Mouse (Mus musculus) embryonic facial prominence, embryonic 15.5 days (tissue): ENCODE data around the gene Rnaseh2b. TPM values are rescaled to one million over a fixed set of nuclear protein-coding genes. Genes with fewer than 3 reads are reported as not detected.

ENCODE experiments used
- ATAC-seq: fragments of 200-750 bp; cut with Nextera tagmentation; 2 replicates; pipeline ENCODE4 v1.8.0; 2017; ENCODE audit warnings: low read depth, moderate TSS enrichment; ENCODE audit not compliant: insufficient number of reproducible peaks, low FRiP score, low TSS enrichment
- H3K27ac ChIP-seq: fragments of 300-500 bp; sonication (generic); replicated peaks from 2 replicates; pipeline ENCODE4 v1.5.1; 2015; ENCODE audit warnings: mild to moderate bottlenecking, inconsistent platforms
- H3K27me3 ChIP-seq: fragments of 300-500 bp; sonication (generic); 2 replicates; pipeline ENCODE4 v1.6.1; 2015; ENCODE audit warnings: inconsistent platforms
- H3K36me3 ChIP-seq: fragments of 300-500 bp; sonication (generic); 2 replicates; pipeline ENCODE4 v1.6.1; 2015; ENCODE audit warnings: mild to moderate bottlenecking, inconsistent platforms
- H3K4me1 ChIP-seq: fragments of 300-500 bp; sonication (generic); 2 replicates; pipeline ENCODE4 v1.6.1; 2015; ENCODE audit warnings: inconsistent platforms
- H3K4me2 ChIP-seq: fragments of 300-500 bp; sonication (generic); replicated peaks from 2 replicates; pipeline ENCODE4 v1.6.1; 2015; ENCODE audit warnings: mild to moderate bottlenecking, inconsistent platforms
- H3K4me3 ChIP-seq: fragments of 300-500 bp; sonication (generic); replicated peaks from 2 replicates; pipeline ENCODE4 v1.5.1; 2015; ENCODE audit warnings: mild to moderate bottlenecking, inconsistent platforms
- H3K9ac ChIP-seq: fragments of 300-500 bp; sonication (generic); 2 replicates; pipeline ENCODE4 v1.6.1; 2015; ENCODE audit warnings: inconsistent platforms
- H3K9me3 ChIP-seq: fragments of 300-500 bp; sonication (generic); replicated peaks from 2 replicates; pipeline ENCODE4 v1.6.1; 2016; ENCODE audit warnings: inconsistent platforms
- WGBS: fragments of 180-500 bp; shearing (Covaris S2); methylation state at CpG from one replicate; pipeline ENCODE4 v1.1.7; 2015; 5-methylcytosine and 5-hydroxymethylcytosine counted together
- polyA plus RNA-seq: library from polyadenylated mRNA; unstranded; fragments of >200 nt; fragmentation: Nextera tagmentation; extraction: Ambion mirVana; gene quantifications from 2 replicates; pipeline ENCODE4 v1.2.1, GENCODE M21; 2015

Gene Rnaseh2b
- polyA plus RNA-seq, result 48.0 and 48.9 TPM in 2 replicates

- H3K4me1 ChIP-seq, result peaks cover 14% of the 10 kb centered on the region
- peak within 1 kb of the TSS; percentile 43 for H3K4me3 ChIP-seq
- H3K4me2 ChIP-seq, result peak within 1 kb of the TSS; percentile 99
- H3K9ac ChIP-seq, result peak within 1 kb of the TSS; percentile 28
- 2% methylated on average over 60 of the region's 60 CpGs for WGBS
- peak; percentile 57 for ATAC-seq
- H3K9me3 ChIP-seq, result no peaks in the 10 kb centered on the region
- no peaks in the 10 kb centered on the region for H3K27me3 ChIP-seq
- no peaks in the 10 kb centered on the region for H3K36me3 ChIP-seq
- H3K27ac ChIP-seq, result no peak within 1 kb of the TSS
Measured at GRCm38 (mm10) chr14:62292488-62293339, at the start of gene Rnaseh2b, which contains the start of gene Dleu7. Gene Rnaseh2b (plus strand): TSS chr14:62292589. Gene Dleu7 (minus strand): TSS chr14:62293047.

- Histone ChIP-seq H3K4me1 (no peaks in the 10 kb centered on the region), H3K27me3 (no peaks in the 10 kb centered on the region), H3K36me3 (no peaks in the 10 kb centered on the region), H3K9me3 (no peaks in the 10 kb centered on the region), H3K4me3 (no peak overlapping the region), H3K27ac (no peak overlapping the region), H3K9ac (no peak overlapping the region), H3K4me2 (no peak overlapping the region)
- ATAC-seq, result no peak
- 68% methylated on average over 2 of the region's 2 CpGs for WGBS
Measured at GRCm38 (mm10) chr14:62243530-62243929, 48.9 kb upstream of the Rnaseh2b start.

DNA sequence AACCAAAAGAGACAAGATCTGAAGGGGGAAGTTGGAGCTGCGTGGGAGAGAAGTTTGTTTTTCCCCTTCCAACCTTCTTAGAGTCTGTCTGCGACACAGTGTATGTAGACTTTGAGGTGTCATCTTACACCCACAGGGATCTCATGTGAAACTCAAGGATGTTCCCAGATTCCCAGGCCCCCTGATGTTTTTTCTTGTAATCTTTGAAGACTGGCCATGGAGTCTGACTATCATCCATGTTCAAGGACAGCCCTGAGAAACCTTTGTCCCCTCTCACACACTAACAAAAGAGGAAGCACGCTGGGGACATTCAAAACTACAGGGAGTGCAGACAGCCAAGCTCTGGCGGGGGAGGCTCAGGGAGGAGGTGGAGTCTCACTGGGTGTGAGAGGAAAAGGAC, 46.8 kb upstream of the Rnaseh2b start:
- Histone ChIP-seq H3K27ac (0 out of 2 replicates have a peak overlapping the region, but pooled peaks have one; percentile 12), H3K4me2 (no peak overlapping the region), H3K4me1 (no peaks in the 10 kb centered on the region), H3K9ac (no peak overlapping the region), H3K27me3 (no peaks in the 10 kb centered on the region), H3K36me3 (no peaks in the 10 kb centered on the region), H3K4me3 (no peak overlapping the region), H3K9me3 (no peaks in the 10 kb centered on the region)
- WGBS, result 24% methylated on average over 4 of the region's 4 CpGs
- no peak for ATAC-seq

DNA sequence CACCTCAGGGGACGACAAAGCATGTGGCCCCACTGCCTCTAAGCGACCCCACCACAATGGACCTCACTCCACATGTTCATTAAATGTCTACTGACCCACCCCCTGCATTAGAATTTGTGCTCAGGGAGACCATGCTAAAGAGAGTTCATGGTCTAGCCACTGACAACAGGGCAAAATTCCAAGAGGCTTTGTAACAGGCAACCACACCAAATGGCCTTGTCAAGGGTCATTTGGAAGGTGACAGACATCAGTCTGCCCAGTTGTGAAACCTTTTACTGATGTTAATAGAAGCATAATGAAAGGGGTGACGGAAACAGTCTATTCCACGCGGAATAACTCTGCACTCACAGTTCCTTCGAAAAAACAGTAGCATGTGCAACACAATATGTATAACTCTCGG, 44.0 kb upstream of the Rnaseh2b start:
- no peaks in the 10 kb centered on the region for H3K27me3 ChIP-seq
- H3K9ac ChIP-seq, result no peak overlapping the region
- no peaks in the 10 kb centered on the region for H3K9me3 ChIP-seq
- no peak overlapping the region for H3K4me2 ChIP-seq
- H3K36me3 ChIP-seq, result no peaks in the 10 kb centered on the region
- WGBS, result 77% methylated on average over 7 of the region's 7 CpGs
- H3K27ac ChIP-seq, result no peak overlapping the region
- no peaks in the 10 kb centered on the region for H3K4me1 ChIP-seq
- ATAC-seq, result no peak
- no peak overlapping the region for H3K4me3 ChIP-seq

GRCm38 (mm10) chr14:62248796-62249195, 43.6 kb upstream of the Rnaseh2b start:
- H3K9ac ChIP-seq, result no peak overlapping the region
- H3K4me3 ChIP-seq, result no peak overlapping the region
- no peak overlapping the region for H3K4me2 ChIP-seq
- H3K9me3 ChIP-seq, result no peaks in the 10 kb centered on the region
- no peaks in the 10 kb centered on the region for H3K4me1 ChIP-seq
- 0 out of 2 replicates have a peak overlapping the region, but pooled peaks have one; percentile 11 for H3K27ac ChIP-seq
- H3K27me3 ChIP-seq, result no peaks in the 10 kb centered on the region
- no peaks in the 10 kb centered on the region for H3K36me3 ChIP-seq
- ATAC-seq, result no peak
- 72% methylated on average over 10 of the region's 10 CpGs for WGBS

DNA sequence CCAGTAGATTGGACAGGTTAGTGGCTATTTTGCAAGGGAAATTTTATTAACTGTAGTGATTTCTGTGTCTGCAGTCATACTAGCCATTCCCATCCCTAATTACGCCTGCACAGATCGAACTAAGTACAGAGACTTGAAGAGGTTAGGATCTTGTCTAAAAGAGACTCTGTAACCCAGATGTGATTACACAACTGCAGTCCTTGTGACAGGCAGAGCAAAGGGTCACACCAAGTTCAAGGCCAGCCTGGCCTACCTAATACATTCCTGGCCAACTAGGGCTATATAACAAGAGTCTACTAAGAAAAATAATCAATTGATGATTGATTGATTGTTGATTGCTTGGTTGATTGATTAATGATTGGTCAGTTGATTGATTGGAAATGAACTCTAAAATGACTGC, 43.1 kb upstream of the Rnaseh2b start:
- 0 out of 2 replicates have a peak overlapping the region, but pooled peaks have one; percentile 11 for H3K27ac ChIP-seq
- no peak overlapping the region for H3K9ac ChIP-seq
- H3K9me3 ChIP-seq, result no peaks in the 10 kb centered on the region
- ATAC-seq, result no peak
- H3K36me3 ChIP-seq, result no peaks in the 10 kb centered on the region
- 80% methylated on average over 2 of the region's 2 CpGs for WGBS
- H3K27me3 ChIP-seq, result no peaks in the 10 kb centered on the region
- no peaks in the 10 kb centered on the region for H3K4me1 ChIP-seq
- no peak overlapping the region for H3K4me2 ChIP-seq
- no peak overlapping the region for H3K4me3 ChIP-seq

DNA sequence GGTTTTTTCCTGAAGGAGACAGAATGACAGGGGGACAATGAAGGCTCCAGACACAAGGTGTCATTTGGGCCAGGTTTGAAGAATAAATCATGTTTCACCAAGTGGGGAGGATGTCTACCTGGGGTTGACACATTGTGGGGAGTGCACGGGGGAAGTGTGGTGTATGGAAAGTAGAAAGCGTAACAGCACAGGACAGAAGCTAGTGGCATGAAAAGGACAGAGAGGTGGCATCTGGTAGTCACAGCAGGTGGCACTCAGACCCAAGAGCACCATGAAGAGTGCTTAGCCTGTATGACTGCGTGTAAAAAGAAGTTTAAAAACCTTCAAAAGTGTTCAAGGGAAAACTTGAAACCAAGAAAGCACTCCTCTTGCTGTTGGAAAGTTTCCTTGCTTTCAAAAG, 42.3 kb upstream of the Rnaseh2b start:
- 84% methylated on average over 3 of the region's 3 CpGs for WGBS
- no peak overlapping the region for H3K9ac ChIP-seq

DNA sequence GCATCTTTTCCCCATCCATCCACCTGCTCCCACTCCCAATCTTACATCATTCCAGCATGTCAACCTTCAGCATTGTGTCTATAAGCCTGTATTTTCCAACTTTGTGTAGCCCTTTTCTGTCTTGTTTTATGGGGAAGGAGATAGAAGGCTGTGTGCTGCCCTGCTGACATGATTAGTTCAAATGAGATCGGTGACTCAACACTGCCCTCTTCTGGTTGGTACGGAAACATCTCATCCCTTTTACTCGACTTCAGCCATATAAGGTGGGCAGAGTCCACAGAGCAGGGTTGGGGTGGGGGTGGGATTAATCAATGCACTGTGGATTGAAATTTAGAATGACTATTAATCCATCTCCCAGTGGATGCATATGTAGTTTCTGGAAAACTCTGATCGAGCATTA, 40.4 kb upstream of the Rnaseh2b start:
- Histone ChIP-seq H3K36me3 (no peaks in the 10 kb centered on the region), H3K4me1 (0 out of 2 replicates have a peak, but pooled peaks cover 3% of the 10 kb centered on the region), H3K4me2 (no peak overlapping the region), H3K9ac (no peak overlapping the region), H3K27ac (no peak overlapping the region), H3K4me3 (no peak overlapping the region), H3K9me3 (no peaks in the 10 kb centered on the region), H3K27me3 (no peaks in the 10 kb centered on the region)
- ATAC-seq, result no peak
- WGBS, result 7% methylated on average over 4 of the region's 4 CpGs

More for the DNA sequence above, 42.3 kb upstream of the Rnaseh2b start:
- no peak overlapping the region for H3K27ac ChIP-seq
- no peak overlapping the region for H3K4me2 ChIP-seq
- H3K4me1 ChIP-seq, result no peaks in the 10 kb centered on the region
- H3K9me3 ChIP-seq, result no peaks in the 10 kb centered on the region
- ATAC-seq, result no peak
- no peaks in the 10 kb centered on the region for H3K27me3 ChIP-seq
- H3K4me3 ChIP-seq, result no peak overlapping the region
- no peaks in the 10 kb centered on the region for H3K36me3 ChIP-seq

DNA sequence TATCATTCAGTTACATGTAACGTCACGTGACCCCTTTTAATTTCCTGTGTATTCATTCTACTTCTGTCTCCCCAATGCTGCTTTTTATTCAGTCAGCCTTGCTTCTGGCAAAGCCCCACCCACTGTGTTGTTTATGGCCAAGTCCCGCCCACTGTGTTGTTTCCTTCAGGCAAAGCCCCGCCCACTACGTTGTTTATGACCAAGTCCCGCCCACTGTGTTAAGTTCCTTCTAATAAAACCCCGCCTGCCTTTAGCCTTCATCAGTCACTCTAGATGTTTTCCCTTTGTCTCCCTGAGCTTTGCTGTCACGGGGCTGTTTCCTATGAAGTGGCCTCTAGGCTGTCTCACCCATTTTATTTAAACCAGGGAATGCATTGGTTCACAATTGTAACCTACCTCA, 38.0 kb upstream of the Rnaseh2b start:
- Histone ChIP-seq H3K4me3 (no peak overlapping the region), H3K9me3 (no peaks in the 10 kb centered on the region), H3K4me1 (peaks cover 15% of the 10 kb centered on the region), H3K4me2 (no peak overlapping the region), H3K27ac (no peak overlapping the region), H3K36me3 (no peaks in the 10 kb centered on the region), H3K27me3 (no peaks in the 10 kb centered on the region), H3K9ac (no peak overlapping the region)
- no peak for ATAC-seq
- 67% methylated on average over 8 of the region's 8 CpGs for WGBS

- Histone ChIP-seq H3K9me3 (no peaks in the 10 kb centered on the region), H3K4me1 (peaks cover 15% of the 10 kb centered on the region), H3K9ac (no peak overlapping the region), H3K4me2 (no peak overlapping the region), H3K4me3 (no peak overlapping the region), H3K36me3 (no peaks in the 10 kb centered on the region), H3K27ac (no peak overlapping the region), H3K27me3 (no peaks in the 10 kb centered on the region)
- ATAC-seq, result no peak
- WGBS, result 68% methylated on average over 5 of the region's 5 CpGs
Measured at GRCm38 (mm10) chr14:62256066-62256465, 36.3 kb upstream of the Rnaseh2b start.

GRCm38 (mm10) chr14:62258125-62258524, 34.3 kb upstream of the Rnaseh2b start:
- Histone ChIP-seq H3K4me1 (peaks cover 15% of the 10 kb centered on the region), H3K9me3 (no peaks in the 10 kb centered on the region), H3K27me3 (no peaks in the 10 kb centered on the region), H3K4me3 (no peak overlapping the region), H3K4me2 (no peak overlapping the region), H3K27ac (no peak overlapping the region), H3K36me3 (no peaks in the 10 kb centered on the region), H3K9ac (no peak overlapping the region)
- ATAC-seq, result no peak
- WGBS, result 49% methylated on average over 6 of the region's 6 CpGs
